Comparison of ENCODE assay signal across 8 mouse cellular contexts in genomic region chr8:111642496-111642895, GRCm38 (mm10). TPM values are rescaled to one million over a fixed set of nuclear protein-coding genes. Genes with fewer than 3 reads are reported as not detected.
DNase-seq lines count a peak whose midpoint lies in the region; ATAC-seq lines count a peak whose summit lies in the region.

No protein-coding gene starts in this region.

- peak overlapping the region; percentile 95; the same call in 1 of the 2 replicates for H3K27ac ChIP-seq in lung, embryonic 16.5 days (ENCODE audit: low read length)
- H3K27ac ChIP-seq in embryonic facial prominence, embryonic 11.5 days (replicated peaks; ENCODE audit: low read depth, low read length), result no peak overlapping the region; the same call in 1 of the 2 replicates
- no peak overlapping the region for H3K27ac ChIP-seq in hindbrain, embryonic 12.5 days
- peak overlapping the region; percentile 94 for H3K27ac ChIP-seq in liver, embryonic 15.5 days (replicated peaks)

- no peak for ATAC-seq in lung, embryonic 16.5 days (ENCODE audit: low read depth)
- 0 out of 2 replicates have a peak, but pooled peaks have one; percentile 2 for ATAC-seq in embryonic facial prominence, embryonic 11.5 days (replicated peaks; ENCODE audit: insufficient number of reproducible peaks, low FRiP score, low TSS enrichment, low read depth)
- no peak for ATAC-seq in hindbrain, embryonic 12.5 days (ENCODE audit: low FRiP score)
- no peak for ATAC-seq in liver, embryonic 15.5 days (ENCODE audit: insufficient read depth)
- ATAC-seq in CD4-positive, CD25-positive, alpha-beta regulatory T cell, adult 4 months, result no peak

- H3K4me2 ChIP-seq in lung, embryonic 16.5 days (ENCODE audit: low read depth, low read length), result peak overlapping the region; percentile 69
- H3K4me2 ChIP-seq in embryonic facial prominence, embryonic 11.5 days (ENCODE audit: low read depth, low read length), result peak overlapping the region; percentile 33
- H3K4me2 ChIP-seq in hindbrain, embryonic 12.5 days (replicated peaks), result peak overlapping the region; percentile 56
- H3K4me2 ChIP-seq in liver, embryonic 15.5 days, result peak overlapping the region; percentile 100

- peak overlapping the region; percentile 87 for H3K9ac ChIP-seq in lung, embryonic 16.5 days (ENCODE audit: low read length)
- no peak overlapping the region for H3K9ac ChIP-seq in embryonic facial prominence, embryonic 11.5 days (replicated peaks; ENCODE audit: low read length)
- H3K9ac ChIP-seq in hindbrain, embryonic 12.5 days, result 0 out of 2 replicates have a peak overlapping the region, but pooled peaks have one; percentile 28
- peak overlapping the region; percentile 80 for H3K9ac ChIP-seq in liver, embryonic 15.5 days

- H3K36me3 ChIP-seq in lung, embryonic 16.5 days (ENCODE audit: control insufficient read depth, insufficient read depth, low read length), result no peaks in the 10 kb centered on the region; the same call in 1 of the 2 replicates
- H3K36me3 ChIP-seq in embryonic facial prominence, embryonic 11.5 days (replicated peaks; ENCODE audit: control insufficient read depth, insufficient read depth, low read depth, low read length), result no peaks in the 10 kb centered on the region
- H3K36me3 ChIP-seq in hindbrain, embryonic 12.5 days, result no peaks in the 10 kb centered on the region
- H3K36me3 ChIP-seq in liver, embryonic 15.5 days (replicated peaks), result no peaks in the 10 kb centered on the region

- no peak for DNase-seq in lung, postnatal 36 days
- no peak for DNase-seq in embryonic facial prominence, embryonic 11.5 days (ENCODE audit: low spot score)
- peak; percentile 18 for DNase-seq in thymus, postnatal 25 days
- no peak for DNase-seq in frontal cortex, postnatal 10 days (ENCODE audit: low spot score in 2 of 2)

- H3K27me3 ChIP-seq in lung, embryonic 16.5 days (ENCODE audit: control insufficient read depth, insufficient read depth, low read depth, low read length), result no peaks in the 10 kb centered on the region
- H3K27me3 ChIP-seq in embryonic facial prominence, embryonic 11.5 days (ENCODE audit: control insufficient read depth, insufficient read depth, low read length), result no peaks in the 10 kb centered on the region
- no peaks in the 10 kb centered on the region for H3K27me3 ChIP-seq in hindbrain, embryonic 12.5 days
- H3K27me3 ChIP-seq in liver, embryonic 15.5 days, result peaks cover 6% of the 10 kb centered on the region; the same call in 1 of the 2 replicates

- peak overlapping the region; percentile 76 for H3K4me3 ChIP-seq in lung, embryonic 16.5 days (ENCODE audit: low read length)
- H3K4me3 ChIP-seq in embryonic facial prominence, embryonic 11.5 days (ENCODE audit: low read depth, low read length), result peak overlapping the region; percentile 82
- peak overlapping the region; percentile 72 for H3K4me3 ChIP-seq in hindbrain, embryonic 12.5 days
- H3K4me3 ChIP-seq in liver, embryonic 15.5 days (replicated peaks), result peak overlapping the region; percentile 78

- 23% methylated on average over 5 of the region's 5 CpGs for WGBS in lung, embryonic 16.5 days
- 64% methylated on average over 5 of the region's 5 CpGs for WGBS in embryonic facial prominence, embryonic 11.5 days
- 65% methylated on average over 5 of the region's 5 CpGs for WGBS in hindbrain, embryonic 12.5 days
- 3% methylated on average over 5 of the region's 5 CpGs for WGBS in liver, embryonic 15.5 days (ENCODE audit: insufficient replicate concordance)

- H3K4me1 ChIP-seq in lung, embryonic 16.5 days (replicated peaks; ENCODE audit: control insufficient read depth, insufficient read depth, low read length), result peaks cover 6% of the 10 kb centered on the region
- no peaks in the 10 kb centered on the region for H3K4me1 ChIP-seq in embryonic facial prominence, embryonic 11.5 days (ENCODE audit: control insufficient read depth, insufficient read depth, low read length)
- H3K4me1 ChIP-seq in hindbrain, embryonic 12.5 days, result peaks cover 7% of the 10 kb centered on the region
- peaks cover 34% of the 10 kb centered on the region for H3K4me1 ChIP-seq in liver, embryonic 15.5 days (replicated peaks)

- no peaks in the 10 kb centered on the region for H3K9me3 ChIP-seq in lung, embryonic 16.5 days (ENCODE audit: control insufficient read depth, low read length)
- H3K9me3 ChIP-seq in embryonic facial prominence, embryonic 11.5 days (replicated peaks; ENCODE audit: control insufficient read depth, low read length), result no peaks in the 10 kb centered on the region
- no peaks in the 10 kb centered on the region for H3K9me3 ChIP-seq in hindbrain, embryonic 12.5 days (replicated peaks)
- no peaks in the 10 kb centered on the region for H3K9me3 ChIP-seq in liver, embryonic 15.5 days (replicated peaks)

RNA-seq across cellular contexts. Expression of gene Zfp1, which starts 0.7 kb away (rescaled TPM):
- 19.8 and 19.9 TPM in 2 replicates for polyA plus RNA-seq in lung, embryonic 16.5 days (2015; fragmentation: Nextera tagmentation; extraction: Ambion mirVana)
- polyA plus RNA-seq in embryonic facial prominence, embryonic 11.5 days (2014; fragmentation: Nextera tagmentation; extraction: Ambion mirVana), result 25.4 and 26.9 TPM in 2 replicates
- 24.8 and 26.2 TPM in 2 replicates for polyA plus RNA-seq in hindbrain, embryonic 12.5 days (2016; fragmentation: Nextera tagmentation; extraction: Ambion mirVana)
- 4.0 and 4.9 TPM in 2 replicates for polyA plus RNA-seq in liver, embryonic 15.5 days (2015; fragmentation: Nextera tagmentation; extraction: Ambion mirVana)
- 10 to 100 TPM; 41.3 to 41.7 TPM for polyA plus RNA-seq in CD4-positive, CD25-positive, alpha-beta regulatory T cell, adult 4 months (2017; shearing (Covaris generic))

RNA-seq across cellular contexts. Expression of gene Ldhd, which starts 12.3 kb away (rescaled TPM):
- polyA plus RNA-seq in lung, embryonic 16.5 days (2015; fragmentation: Nextera tagmentation; extraction: Ambion mirVana), result 1.1 and 1.6 TPM in 2 replicates
- 0.24 TPM in 1 of 2 replicates, not detected in the other for polyA plus RNA-seq in embryonic facial prominence, embryonic 11.5 days (2014; fragmentation: Nextera tagmentation; extraction: Ambion mirVana)
- polyA plus RNA-seq in hindbrain, embryonic 12.5 days (2016; fragmentation: Nextera tagmentation; extraction: Ambion mirVana), result 0.29 and 0.50 TPM in 2 replicates
- 0.22 and 0.31 TPM in 2 replicates for polyA plus RNA-seq in liver, embryonic 15.5 days (2015; fragmentation: Nextera tagmentation; extraction: Ambion mirVana)
- 1 to 10 TPM in 1 of 2 experiments, under 1 TPM in 1; 0.98 to 2.0 TPM for polyA plus RNA-seq in CD4-positive, CD25-positive, alpha-beta regulatory T cell, adult 4 months (2017; shearing (Covaris generic))

RNA-seq across cellular contexts. Expression of gene Ctrb1, which starts 48.3 kb away (rescaled TPM):
- 1.2 TPM in 1 of 2 replicates, not detected in the other for polyA plus RNA-seq in lung, embryonic 16.5 days (2015; fragmentation: Nextera tagmentation; extraction: Ambion mirVana)
- not detected in 2 replicates for polyA plus RNA-seq in embryonic facial prominence, embryonic 11.5 days (2014; fragmentation: Nextera tagmentation; extraction: Ambion mirVana)
- not detected in 2 replicates for polyA plus RNA-seq in hindbrain, embryonic 12.5 days (2016; fragmentation: Nextera tagmentation; extraction: Ambion mirVana)
- polyA plus RNA-seq in liver, embryonic 15.5 days (2015; fragmentation: Nextera tagmentation; extraction: Ambion mirVana), result 3.0 and 32.8 TPM in 2 replicates
- polyA plus RNA-seq in CD4-positive, CD25-positive, alpha-beta regulatory T cell, adult 4 months (2017; shearing (Covaris generic)), result not detected

Comparison
In these comparisons a context has a peak if more than half of its experiments do, and no peak if none do; other contexts are left out.
1. H3K27ac ChIP-seq: peak in lung, embryonic 16.5 days (single experiment) and liver, embryonic 15.5 days (single experiment); none in embryonic facial prominence, embryonic 11.5 days (single experiment) and hindbrain, embryonic 12.5 days (single experiment).
2. H3K4me2 ChIP-seq: peak in every context shown above with its lines; median percentile 100 in liver, embryonic 15.5 days; 69 in lung, embryonic 16.5 days; 56 in hindbrain, embryonic 12.5 days; 33 in embryonic facial prominence, embryonic 11.5 days.
3. Peak in every context shown above with its lines, with median percentiles within 50 percentile points of each other: H3K4me3 ChIP-seq.